Mouse (Mus musculus) lung, postnatal 36 days (tissue): ENCODE results near the gene Atp2c2.

Experiments used
- DNase-seq: peaks from one replicate; pipeline ENCODE4 v3.0.0; 2022; ENCODE audit warnings: mixed read lengths

Gene Atp2c2

DNA sequence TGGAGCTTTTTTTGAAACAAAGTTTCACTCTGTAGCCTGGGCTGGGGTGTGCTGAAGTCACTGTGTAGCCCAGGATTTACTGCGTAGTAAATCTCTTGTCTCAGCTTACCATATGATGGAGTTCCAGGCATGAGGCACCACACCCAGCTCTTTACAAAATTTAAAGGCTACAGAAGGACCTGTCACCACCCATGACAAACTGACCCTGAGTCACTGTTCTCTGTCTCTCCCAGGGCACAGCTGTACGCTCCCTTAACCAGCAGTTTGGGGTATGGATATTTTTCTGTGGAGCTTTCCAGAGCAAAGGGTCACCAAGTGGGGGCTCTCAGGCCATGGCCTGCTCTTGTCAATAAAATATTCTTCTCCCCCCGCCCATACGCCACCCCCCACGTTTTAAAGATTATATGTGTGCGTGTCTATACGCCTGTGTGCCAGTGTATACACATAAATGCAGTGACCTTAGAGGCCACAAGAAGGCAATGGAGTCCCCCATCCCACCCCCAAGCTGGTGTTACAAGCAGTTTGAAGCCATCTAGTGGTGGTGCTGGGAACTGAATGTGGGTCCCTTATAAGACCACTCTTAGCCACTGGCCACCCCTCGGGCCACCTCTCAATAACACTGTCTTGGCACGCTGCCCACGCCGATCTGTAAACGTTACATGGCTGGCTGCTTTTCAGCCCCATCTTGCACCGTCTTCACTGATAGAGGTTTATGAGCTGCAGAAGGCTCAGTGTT, 43.6 kb downstream of the Atp2c2 start:
- DNase-seq, result peak; percentile 85

DNA sequence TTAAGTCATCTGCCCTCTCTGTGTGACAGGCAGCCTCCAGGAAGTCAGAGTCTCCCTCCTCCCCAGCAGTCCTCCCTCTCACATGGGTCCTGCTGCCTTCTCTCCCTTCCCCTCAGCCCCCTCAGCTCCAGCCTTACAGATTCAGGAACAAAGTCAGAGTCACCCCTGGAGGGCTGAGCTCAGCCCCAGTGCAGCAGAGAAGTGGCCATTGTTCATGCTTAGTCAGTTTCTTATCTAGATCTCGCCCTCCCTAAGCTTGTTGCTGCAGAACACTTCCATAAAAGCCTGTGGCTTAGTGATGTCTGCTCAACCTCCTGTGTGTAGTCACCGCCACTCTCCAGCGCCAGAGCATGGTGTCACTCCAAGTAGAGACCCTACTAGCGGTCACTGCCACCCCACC, 44.8 kb downstream of the Atp2c2 start:
- no peak for DNase-seq

DNA sequence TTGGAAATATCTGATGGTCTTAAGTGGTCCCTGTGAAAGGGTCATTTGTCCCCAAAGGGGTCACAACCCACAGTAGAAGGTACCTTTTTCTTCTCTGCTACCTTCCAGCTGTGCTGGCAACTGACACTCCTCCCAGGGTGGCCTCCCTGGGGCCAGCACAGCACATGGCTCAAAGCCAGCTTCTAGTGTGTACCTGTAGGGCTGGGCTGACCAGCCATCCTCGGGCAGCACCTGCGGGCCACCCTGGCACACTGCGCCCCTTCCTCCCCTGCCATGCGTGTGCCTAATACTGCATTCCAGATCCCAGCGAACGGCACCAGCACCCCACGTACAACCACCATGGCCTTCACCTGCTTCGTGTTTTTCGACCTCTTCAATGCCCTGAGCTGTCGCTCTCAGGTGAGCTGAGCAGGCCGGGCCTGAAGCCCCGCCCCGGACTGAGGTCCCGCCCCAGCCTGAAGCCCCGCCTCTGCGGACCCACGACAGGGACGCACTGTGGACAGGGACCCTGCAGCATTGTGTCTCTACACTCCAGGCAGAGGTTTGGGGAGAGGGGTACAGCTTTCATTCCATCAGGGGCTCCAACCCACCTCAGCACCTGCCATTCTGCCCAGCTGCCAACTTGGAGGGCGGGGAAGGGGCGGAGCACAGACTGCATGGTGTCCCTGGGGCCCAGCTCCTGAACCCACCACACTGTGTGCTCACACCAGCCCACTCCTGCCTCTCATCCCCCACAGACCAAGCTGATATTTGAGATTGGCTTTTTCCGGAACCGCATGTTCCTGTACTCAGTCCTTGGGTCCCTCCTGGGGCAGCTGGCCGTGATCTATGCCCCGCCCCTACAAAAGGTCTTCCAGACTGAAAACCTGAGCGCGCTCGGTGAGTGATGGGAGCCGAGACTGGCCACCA, 55.7 kb downstream of the Atp2c2 start:
- DNase-seq, result peak; percentile 36

DNA sequence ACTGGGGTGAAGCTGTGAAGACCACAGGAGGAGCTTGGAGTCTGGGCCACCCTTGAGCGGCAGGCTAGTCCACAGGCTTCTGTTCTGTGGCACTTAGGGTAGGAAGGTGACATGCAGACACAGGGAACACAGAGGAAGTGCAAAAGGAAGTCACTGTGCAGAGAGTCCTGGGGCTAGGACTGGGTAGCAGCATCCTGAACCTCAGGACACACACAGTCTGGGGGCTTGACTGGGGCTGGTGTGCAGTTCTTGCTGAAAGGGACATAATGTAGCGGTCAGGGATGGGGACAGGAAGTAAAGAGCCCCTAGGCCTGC, 56.3 kb downstream of the Atp2c2 start:
- DNase-seq, result no peak

DNA sequence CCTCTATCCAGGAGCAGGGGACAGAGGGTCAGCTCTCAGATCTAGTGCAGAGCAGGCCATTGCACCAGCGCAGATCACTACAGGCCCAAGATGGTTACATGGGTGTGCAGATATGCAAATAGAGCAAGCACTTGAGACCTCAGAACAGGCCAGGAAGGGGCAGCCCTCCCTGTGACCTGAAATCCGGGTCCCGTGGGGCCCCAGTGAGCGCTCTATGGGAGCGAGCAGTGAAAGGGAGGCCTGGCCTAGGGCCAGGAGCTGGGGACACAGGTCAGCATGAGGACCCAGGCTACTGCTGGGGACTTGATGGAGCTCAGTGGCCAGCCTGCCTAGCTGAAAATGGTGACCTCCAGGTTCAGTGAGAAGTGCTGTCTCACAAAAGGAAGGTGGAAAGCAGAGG, 56.7 kb downstream of the Atp2c2 start:
- no peak for DNase-seq

DNA sequence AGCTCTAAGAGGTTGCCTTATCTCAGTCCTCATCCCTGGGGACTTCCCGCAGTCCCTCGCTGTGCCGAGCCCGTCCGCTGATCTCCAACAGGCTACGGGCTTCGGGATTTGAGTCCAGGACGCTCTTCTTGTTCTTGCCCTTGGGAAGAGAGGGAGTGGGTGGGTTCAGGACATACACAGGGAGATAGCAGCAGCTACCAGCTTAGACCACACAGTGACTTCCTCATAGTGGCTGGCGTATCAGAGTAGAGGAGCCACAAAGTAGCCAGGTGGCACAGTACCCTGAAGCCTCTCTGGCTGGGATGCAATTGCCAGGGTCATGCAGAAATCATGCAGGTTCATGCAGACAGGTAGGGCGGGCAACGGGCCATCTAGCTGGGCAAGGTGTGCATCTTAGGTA, 61.9 kb downstream of the Atp2c2 start:
- no peak for DNase-seq

DNA sequence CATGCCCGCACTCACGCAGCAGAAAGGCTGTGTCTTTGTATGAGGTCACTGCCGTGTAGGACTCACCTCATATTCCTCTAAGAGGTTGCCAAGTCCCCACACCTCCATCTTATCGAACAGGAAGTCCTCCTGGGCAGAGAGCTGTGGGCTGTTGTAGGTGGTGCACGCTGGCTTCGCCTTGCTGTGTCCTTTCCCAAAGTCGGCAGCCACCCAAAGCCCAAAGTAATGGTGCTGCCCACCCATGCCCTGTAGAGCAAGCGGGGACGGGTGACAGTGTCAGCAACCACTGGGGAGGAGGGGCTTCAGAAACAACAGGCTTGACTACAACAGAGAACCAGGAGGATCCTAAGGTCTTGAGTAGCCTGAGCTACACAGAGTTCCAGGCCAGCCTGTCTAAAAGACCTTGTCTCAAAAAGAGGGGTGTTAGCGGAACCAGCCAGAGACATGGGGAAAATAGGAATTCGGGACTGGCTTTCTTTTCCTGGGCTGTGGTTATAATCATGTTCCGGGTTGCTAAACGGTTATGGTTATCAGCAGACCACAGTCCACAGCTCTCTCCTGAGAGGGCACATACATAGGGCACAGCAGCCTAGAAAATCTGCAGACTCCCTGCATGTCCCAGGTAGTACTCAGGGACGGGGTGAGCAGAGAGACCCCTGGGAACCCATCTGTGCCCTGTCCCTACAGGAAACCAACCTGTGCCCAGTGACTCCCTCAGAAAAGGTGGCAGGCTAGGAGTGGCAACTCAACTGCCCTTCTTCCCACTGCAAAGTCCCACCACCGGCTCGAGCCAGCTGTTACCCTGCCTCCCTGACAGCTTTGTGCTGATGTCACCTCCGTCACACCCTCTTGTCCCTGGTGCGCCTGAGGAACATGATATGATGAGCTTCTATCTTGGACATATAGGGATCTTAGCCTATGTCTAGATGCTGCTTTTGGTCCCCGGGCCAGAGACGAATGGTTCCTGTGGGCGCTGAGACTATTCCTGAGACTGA, 62.7 kb downstream of the Atp2c2 start:
- DNase-seq, result no peak

DNA sequence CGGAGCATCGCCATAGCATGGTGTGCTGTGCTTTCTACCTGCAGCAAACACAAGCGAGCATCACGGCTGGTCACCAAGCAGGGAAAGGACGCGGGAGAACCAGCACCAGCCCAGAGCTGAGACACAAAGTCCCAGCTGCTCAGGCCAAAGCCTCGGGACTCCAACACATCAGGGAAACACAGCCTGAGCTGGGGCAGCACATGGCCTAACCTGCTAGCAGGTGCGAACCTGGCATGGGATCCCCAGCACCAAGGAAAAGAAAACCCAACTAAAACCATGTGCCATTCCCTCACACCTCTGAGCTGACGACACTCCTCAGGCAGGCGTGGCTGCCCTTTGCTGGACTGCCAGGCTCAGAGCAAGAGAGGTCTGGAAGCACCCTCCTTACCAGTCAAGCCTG, 65.5 kb downstream of the Atp2c2 start:
- no peak for DNase-seq

DNA sequence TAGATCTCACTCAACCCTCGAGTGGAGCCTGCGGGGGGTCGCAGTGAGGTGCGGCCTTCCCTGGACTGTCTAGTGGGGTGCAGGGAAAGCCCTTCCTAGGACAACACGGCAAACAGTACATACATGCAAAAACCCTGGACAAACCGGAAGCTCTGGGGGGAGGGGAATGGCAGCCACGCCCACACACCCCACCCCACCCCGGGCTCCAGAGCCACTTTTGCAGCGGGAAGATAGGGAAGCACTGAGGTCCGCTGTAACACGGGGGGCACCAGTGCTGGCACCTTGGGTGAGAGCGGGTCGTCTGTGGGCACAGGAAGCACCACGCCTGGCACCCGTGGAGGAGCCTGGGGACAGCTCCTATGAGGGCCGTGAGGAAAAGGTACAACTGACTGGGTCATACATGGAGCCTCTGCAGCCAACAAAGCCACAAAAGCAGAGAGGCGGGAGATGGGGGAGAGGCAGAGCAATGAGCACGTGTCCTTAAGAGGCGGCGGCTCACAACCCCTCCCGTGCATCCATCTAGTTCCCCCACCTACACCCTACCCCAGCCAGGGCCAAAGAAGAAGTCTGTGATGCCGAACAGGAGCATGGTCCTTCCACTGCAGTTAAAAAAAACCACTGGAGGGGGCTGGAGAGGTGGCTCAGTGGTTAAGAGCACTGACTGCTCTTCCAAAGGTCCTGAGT, 66.1 kb downstream of the Atp2c2 start:
- no peak for DNase-seq

DNA sequence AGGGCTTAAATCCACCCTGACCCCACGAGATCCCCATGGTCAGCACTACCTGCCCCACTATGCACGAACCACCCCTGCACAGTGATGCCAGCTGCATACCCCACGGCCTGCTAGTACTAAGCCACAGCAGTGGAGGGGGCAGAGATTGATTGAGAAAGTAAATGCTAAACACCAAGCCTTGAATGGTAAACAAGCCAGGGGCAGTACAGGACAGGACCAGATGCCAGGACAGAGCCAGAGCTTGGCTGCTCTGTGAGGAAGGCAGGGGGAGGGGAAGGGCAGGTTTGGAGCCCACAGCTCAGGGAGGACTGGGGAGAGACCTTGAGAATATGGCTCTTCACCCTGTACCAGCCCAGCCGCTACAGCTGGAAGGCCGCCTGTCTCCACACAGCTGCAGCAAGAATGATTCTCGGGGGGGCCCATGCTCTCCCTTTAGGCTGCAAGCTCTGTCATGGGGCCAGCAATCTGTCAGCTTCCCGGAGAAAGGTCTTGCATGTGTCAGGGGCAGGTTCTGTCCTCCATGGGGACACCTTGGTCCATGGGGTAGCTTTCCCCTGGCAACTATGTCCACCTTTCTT, 76.9 kb downstream of the Atp2c2 start:
- DNase-seq, result no peak

DNA sequence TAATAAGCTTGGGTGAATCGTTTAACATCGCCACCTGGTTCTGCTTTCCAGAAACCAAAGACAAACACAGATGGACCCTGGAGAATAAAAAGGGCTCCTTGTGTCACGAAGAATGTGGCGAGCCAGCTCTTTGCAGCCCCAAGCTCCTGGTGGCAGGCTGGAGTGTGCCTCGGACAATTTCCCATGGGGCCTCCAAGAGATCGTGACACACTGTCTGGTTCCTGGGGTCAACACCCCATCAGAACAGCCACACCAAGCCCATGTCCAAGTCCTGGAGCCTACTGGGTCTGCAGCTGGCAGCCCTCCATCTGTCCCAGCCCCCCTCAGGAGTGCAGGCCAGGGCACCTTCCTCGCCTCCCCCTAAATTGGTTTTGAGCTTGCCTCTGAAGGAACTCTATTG, 78.0 kb downstream of the Atp2c2 start:
- peak; percentile 23 for DNase-seq

DNA sequence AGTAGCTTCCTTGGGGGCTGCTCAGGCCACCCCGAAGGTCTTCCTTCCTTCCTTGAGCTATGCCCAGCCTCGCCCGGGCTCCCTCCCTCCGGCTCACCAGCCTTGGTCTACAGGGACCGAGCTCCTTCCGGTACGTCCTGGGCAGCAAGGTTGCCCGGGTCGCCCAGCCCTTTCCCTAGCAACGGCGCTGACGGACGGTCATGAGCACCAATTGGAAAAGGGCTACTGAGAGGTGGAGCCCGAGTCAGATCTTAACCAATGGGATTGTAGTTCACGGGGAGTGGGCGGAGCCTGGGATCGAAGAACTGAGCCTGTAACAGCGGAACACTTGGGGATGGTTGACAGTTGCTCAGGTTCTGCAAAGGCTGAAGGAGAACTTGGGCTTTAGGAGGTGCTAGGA, 78.5 kb downstream of the Atp2c2 start, which contains the start of gene Tldc1:
Gene Tldc1 (minus strand): TSS at position 154 of the 400 bp plus-strand sequence.
- peak; percentile 100 for DNase-seq

DNA sequence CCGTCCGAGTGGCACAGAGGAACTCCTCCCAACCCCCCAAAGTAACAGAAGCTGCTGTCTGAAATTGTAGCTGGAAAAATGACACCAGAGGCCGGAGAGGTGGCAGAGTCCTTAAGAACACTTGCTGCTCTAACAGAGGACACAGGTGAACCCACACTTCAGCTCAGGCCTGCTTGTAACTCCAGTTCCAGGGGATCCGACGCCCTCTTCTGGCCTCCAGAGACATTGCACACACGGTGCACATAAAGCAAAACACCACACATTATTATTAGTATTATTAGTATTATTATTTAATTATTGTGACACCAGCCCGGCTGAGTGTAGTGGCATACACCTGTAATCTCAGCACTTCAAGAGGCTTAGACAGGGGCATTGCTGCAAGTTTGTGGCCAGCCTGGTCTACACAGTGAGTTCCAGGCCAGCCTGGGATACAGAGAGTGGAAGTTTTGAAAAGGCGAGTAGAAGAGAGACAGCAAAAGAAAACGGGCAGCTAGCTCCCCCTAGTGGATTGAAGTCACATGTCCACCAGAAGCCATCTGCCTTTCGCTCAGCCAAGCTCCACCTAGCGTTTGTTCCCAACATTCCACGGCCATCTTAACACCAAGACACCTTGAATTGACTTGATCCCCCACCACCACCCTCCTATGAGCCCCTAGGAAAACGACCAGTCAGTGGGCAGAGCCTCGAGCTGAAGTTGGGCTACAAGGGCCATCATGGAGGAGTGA, 79.4 kb downstream of the Atp2c2 start:
- DNase-seq, result peak; percentile 94

DNA sequence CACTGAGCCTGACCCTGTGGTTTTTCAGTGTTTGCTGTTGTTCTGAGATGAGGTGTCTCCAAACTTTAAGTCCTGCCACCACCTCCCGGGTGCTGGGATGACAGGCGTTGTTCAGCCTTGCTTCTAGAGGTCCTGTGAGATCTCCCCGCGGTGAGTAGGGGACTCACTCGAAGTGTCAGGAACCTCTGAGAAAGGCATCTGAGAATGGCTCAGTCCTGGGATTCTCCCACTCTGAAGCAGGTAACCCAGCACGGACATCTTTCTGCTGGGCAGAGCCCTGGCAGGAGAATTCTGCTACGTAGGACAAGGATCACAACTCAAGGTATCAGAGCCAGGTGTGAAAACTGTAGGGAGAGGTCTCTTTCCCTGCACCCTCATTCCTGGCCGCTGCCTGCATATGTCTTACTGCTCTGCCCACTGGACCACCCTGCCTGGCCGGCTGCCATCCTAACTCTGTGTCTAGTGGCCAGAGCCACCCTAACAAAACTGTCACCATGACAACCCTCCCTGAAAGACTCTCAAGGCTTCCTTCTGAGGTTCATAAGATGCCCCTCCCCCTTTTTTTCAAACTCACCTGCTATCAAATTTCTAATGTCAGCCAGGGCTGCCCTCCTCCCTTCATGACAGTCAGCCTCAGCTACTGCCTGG, 80.7 kb downstream of the Atp2c2 start:
- DNase-seq, result no peak

DNA sequence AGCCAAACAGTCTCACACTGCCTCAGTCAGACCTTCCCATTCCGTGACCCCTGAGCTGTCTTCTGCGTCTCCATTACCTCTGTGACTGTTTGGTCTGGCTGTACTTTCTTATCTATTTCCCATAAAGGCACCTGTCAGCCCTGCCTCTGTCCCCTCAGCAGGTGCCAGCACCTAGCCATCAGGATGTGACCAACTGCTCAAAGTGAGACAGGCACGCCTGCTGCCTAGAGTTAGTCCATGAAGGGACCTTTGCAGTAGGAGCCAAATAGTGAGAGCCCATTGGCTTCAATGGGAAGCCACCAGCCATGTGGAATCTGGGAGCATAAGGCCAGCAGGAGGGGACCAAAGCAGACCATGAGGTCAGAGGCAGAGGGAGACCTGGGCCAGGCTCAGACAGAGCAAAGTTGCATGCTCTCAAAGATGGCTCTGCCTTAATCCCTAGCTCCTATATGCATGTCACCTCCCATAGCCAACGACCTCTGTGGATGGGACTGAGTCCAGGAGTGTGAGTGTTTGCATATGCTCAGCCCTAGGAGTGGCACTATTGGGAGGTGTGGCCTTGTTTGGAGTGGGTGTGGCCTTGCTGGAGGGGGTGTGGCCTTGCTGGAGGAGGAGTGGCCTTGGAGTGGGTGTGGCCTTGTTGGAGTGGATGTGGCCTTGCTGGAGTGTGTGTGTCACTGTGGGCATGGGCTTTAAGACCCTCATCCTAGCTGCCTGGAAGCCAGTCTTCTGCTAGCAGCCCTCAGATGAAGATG, 81.5 kb downstream of the Atp2c2 start:
- DNase-seq, result peak; percentile 59

DNA sequence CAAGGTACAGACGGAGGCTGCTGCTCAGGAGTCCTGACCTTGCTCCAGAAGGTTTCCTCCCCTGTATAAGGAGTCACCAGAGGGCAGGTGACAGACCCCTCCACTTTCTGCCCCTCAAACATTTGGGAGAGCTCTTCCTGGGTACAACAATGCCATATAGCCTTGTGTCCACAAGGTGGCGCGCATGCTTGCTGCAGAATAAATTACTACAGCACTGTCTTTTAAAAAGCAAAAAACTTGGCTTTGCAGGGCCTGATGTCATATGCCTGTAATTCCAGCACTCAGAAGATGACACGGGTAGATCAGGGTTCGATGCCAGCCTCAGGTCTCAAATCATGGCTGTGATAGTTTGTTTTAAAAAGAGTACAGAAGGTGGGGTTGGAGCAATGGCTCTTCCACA, 82.9 kb downstream of the Atp2c2 start:
- peak; percentile 87 for DNase-seq

DNA sequence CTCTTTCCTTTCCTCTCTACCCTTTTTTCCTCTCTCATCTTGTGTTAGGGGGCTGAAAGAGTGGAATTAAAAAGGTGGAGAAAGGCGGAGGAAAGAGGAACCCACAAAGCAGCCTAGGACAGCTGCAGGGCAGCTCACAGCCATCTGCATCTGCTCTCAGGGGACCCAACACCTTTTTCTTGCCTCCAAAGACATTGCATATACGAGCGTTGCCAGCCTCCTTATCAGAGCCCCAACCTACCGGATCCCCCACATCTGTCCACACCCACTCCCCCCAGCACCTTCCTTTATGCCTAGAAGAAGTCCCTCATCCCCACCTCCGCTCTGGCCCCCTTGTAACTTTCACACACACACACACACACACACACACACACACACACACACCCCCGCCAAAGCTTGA, 83.8 kb downstream of the Atp2c2 start:
- no peak for DNase-seq

DNA sequence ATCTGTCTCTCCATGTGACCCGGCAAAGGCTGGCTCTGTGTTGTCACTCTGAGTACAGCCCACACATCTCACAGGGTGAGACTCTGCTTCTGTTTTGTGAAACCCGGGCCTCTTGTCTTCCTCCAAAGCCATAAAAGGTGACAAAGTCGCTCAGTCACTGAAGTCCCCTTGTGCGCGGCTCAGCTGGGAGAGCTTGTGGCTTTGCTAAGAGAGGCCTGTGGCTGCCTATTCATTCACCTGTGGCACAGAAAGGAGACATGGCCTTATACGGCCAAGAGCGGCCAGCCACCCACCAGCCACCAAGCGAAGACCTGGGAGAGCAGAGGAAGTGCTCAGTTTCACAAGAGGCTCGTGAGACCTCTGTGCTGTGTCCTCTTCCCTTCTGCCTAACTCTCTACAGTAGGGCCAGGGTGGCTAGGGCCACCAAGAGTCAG, 84.3 kb downstream of the Atp2c2 start:
- peak; percentile 72 for DNase-seq

DNA sequence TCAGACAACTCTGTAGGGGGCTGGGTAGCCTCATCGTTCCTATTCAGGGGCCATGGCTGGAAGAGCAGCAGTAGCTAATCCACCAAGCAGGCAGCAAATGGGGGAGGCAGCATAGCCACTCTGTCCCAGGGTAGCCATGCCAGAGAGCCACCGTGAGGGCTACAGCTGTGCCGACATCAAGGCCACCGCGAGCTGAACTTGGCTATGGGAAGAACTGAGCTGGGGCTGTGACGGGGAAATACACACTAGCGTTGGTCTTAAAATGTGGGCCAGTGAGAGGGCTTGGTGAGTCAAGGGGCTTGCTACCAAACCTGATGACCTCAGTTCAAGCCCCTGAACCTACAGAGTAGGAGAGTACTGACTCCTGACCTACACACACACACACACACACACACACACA, 84.9 kb downstream of the Atp2c2 start:
- no peak for DNase-seq
